Mouse (Mus musculus): Measurements from ENCODE around the gene Brd1.

The Brd1 gene

DNA sequence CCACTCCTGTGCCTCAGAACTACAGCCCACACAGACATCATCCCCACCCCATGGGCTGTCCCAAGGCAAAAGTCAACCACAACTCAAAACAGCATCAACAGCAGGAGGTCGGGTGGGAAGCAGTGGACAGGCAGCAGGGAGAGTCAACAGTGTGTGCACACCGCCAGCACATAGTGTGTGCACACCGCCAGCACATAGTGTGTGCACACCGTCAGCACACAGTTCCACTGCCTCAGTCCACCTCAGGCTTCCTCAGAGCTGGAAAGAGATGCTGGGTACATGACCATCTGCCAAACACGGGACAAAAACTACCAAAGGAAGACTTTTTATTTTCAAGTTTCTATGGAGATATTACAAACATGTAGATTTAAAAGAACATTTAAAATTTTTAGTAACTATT is 47.3 kb downstream of the Brd1 start:
- no peak for DNase-seq (ENCODE audit: extremely low spot score)

DNA sequence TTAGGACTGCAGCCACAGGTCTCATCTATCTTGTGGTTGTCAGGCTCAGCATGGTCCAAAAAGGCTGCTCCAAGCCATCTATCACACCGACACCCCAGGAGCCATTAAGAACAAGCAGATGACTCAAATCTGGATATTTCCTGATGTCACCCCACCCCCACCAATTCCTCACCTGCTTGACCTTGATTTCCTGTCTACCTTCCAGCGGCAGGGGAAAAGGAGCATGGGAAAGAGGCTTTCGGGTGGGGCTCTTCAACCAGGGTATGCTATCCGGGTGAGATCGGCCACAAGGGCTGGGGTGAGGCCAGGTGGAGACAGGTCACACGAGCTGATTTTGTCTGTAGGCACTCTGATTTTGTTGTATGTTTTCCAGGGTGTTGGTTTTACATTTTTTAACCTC is 50.0 kb downstream of the Brd1 start:
- no peak for DNase-seq (ENCODE audit: extremely low spot score)

GRCm38 (mm10) chr15:88680931-88681330 is 53.1 kb downstream of the Brd1 start:
- DNase-seq (ENCODE audit: extremely low spot score) = no peak

DNA sequence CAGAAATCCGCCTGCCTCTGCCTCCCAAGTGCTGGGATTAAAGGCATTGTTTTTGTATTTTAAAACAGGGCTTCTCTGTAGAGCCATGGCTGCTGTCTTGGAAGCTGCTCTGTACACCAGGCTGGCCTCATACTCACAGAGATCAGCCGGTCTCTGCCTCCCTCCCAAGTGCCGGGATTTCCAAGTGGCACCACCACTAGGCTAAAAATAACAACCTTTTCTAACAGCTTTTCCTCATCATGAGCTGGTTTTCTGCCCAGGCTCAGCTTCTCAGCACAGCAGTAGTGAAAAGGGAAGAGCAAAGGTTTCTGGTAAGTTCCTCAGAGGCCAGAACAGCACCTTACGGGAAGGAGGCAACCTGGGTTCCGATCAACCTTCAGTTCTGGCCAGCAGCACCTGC is 56.5 kb downstream of the Brd1 start:
- no peak for DNase-seq (ENCODE audit: extremely low spot score)

DNA sequence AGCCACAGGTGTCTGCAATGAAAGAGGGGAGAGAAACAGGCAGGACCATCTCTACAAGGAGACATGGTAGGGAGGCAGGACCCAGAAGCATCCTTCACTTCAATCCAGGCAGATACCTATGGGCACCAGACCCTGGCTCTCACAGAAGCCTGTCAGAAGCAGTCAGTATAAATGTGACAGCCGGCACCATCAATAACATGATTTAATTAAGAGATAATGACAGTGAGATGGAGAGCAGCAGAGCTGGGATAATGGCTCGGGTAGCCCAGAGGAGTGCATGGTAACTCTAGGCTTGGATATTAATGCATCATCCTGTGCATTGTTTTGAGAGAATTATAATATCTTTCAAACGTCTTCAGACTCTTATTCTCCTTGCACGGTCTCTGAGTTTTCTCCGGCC is 58.0 kb downstream of the Brd1 start:
- DNase-seq (ENCODE audit: extremely low spot score) = no peak

DNA sequence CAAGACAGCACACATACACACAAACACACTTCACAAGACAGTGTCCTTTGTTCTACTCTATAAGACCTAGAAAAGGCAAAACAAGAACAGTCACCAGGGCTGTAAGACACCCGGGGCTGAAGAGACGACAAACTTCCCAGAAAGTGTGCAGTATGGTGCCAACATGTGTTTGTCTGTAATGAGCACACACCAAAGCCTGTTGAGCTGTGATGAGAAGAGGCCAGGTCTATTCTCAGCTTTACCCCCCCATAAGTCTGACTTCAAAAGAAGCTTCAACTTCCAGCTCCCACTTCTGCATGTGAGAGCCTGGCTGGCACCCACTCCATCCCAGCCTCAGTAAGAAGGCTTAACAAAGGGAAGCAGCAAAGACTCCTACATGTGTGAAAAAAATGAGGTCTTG is 65.3 kb downstream of the Brd1 start:
- no peak for DNase-seq (ENCODE audit: extremely low spot score)

DNA sequence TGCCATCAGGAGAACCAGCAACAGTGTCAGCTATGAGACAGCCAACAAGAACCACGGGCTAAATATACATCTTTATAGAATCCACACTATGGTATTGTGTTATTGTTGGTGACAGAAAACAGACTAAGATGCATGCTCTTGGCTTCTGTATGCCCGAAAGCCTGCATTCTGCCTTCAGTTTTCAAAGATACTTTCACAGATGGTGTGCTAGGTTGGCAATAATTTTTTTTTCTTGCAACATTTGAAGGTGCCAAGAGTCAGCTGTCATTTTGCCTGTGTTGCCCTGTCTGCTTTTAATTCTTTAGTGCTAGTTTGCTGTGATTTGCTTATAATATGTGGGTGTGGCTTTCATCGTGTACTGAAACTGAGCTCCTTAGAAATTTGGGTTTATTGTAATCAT is 66.4 kb downstream of the Brd1 start:
- no peak for DNase-seq (ENCODE audit: extremely low spot score)

GRCm38 (mm10) chr15:88665846-88666245 is 68.2 kb downstream of the Brd1 start:
- DNase-seq (ENCODE audit: extremely low spot score) = no peak

DNA sequence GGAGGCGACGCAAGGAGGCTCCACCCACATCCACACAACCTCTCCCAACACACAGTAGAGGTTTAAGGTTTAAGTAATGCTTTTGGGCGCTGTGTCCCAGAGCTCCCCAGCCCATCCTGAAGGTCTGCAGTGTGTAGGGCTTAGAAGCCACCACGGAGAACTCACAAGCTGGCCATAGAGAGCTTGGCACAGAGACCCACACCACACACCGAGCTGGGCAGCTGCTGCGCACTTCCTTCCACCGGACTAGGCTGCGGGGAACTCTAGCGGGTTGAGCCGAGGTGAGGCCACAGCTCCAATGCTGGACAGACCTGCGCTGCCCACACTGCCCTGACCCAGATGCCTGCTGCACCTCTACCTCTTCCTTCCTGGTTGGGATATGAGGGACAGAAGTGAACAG is 71.0 kb downstream of the Brd1 start:
- no peak for DNase-seq (ENCODE audit: extremely low spot score)

GRCm38 (mm10) chr15:88662111-88662850 is 71.8 kb downstream of the Brd1 start:
- peak; percentile 61 for DNase-seq (ENCODE audit: extremely low spot score)

GRCm38 (mm10) chr15:88661654-88662053 is 72.4 kb downstream of the Brd1 start:
- DNase-seq (ENCODE audit: extremely low spot score) = no peak

DNA sequence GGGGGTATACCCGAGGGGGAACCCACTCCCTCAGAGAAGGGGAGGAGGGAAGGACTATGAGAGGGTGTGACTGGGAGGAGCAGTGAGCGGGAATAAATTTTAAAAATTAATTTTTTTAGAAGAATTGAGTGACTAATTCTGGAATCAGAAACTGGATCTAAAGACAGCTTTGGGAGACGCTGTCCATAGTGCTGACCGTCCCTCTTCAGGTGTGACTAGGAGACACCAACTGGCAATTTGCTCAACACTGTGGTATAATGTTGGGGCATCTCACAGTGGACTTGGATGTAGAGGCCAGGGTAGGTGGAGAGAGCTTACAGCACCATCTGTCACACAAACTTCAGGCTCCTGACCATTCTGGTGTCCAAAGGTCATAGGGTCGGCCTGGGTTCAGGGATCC is 82.0 kb downstream of the Brd1 start:
- no peak for DNase-seq (ENCODE audit: extremely low spot score)

DNA sequence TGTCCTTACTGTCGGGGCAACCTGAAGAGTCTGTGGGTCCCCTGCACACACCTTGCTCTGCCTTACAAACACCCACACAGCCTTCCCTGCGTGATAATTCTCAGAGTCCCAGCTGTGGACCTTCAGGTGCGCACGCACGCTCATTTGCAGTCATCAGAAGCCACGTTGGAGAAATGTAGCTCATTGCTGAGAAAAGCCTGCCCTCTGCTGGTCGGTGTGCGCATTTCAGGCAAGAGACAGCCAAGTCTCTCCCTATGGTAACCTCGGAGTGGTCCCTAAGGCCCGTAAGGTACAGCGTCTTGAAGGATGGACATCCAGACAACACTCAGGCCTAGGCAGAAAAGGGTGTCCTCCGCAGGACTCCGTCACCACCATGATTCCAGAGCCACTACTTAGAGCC is 83.0 kb downstream of the Brd1 start:
- DNase-seq (ENCODE audit: extremely low spot score) = peak; percentile 71

Data from embryo, embryonic 9.5 days (tissue).